Mouse (Mus musculus): ENCODE data around the gene Ftl1. TPM values are rescaled to one million over a fixed set of nuclear protein-coding genes. Genes with fewer than 3 reads are reported as not detected.

The Ftl1 gene
- polyA plus RNA-seq, 1 experiment from 2014 or later = 7,019 TPM

GRCm38 (mm10) chr7:45437521-45438276 is 22.0 kb downstream of the Ftl1 start, which contains the start of gene Ruvbl2:
Gene Ruvbl2 (minus strand): TSS chr7:45438096.
- H3K27me3 ChIP-seq = no peaks in the 10 kb centered on the region
- no peak within 1 kb of the TSS for H3K27ac ChIP-seq
- H3K4me2 ChIP-seq = peak within 1 kb of the TSS; percentile 13; the same call in 1 of the 2 replicates
- peak within 1 kb of the TSS; percentile 35; the same call in 1 of the 2 replicates for H3K9ac ChIP-seq
- H3K4me3 ChIP-seq = peak within 1 kb of the TSS; percentile 7; the same call in 1 of the 2 replicates
- peaks cover 30% of the 10 kb centered on the region for H3K36me3 ChIP-seq
- H3K4me1 ChIP-seq (replicated peaks) = peaks cover 44% of the 10 kb centered on the region
- WGBS = 25% methylated on average over 19 of the region's 19 CpGs
- no peak for ATAC-seq (ENCODE audit: low FRiP score)
- H3K9me3 ChIP-seq = no peaks in the 10 kb centered on the region

- Histone ChIP-seq H3K36me3 (peaks cover 24% of the 10 kb centered on the region), H3K27ac (no peak overlapping the region), H3K4me3 (no peak overlapping the region), H3K9ac (no peak overlapping the region), H3K9me3 (no peaks in the 10 kb centered on the region), H3K4me1 (replicated peaks) (peaks cover 50% of the 10 kb centered on the region), H3K4me2 (no peak overlapping the region), H3K27me3 (no peaks in the 10 kb centered on the region)
- ATAC-seq (ENCODE audit: low FRiP score) = no peak
- WGBS = 34% methylated on average over 6 of the region's 6 CpGs
Measured at GRCm38 (mm10) chr7:45437046-45437445, 22.6 kb downstream of the Ftl1 start.

DNA sequence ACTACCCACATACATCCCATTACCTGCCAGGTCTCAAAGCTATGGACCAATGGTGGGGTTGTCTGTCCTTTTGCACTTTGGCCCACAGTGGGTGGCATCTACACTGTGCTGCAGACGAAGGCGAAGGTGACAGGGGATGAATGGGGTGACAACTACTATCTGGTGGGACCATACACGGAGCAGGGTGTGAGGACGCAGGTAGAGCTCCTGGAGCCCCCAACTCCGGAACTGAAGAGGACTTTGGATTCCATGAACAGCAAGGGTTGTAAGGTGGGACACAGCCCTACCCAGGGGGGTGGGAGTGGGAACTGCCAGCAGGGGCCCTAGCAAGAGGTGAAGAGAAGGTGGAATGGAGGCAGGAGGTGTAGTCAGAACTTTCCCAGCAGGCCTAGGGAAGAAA is 23.2 kb downstream of the Ftl1 start:
- WGBS = 92% methylated on average over 5 of the region's 5 CpGs
- no peak overlapping the region for H3K27ac ChIP-seq
- no peak overlapping the region for H3K4me3 ChIP-seq
- peaks cover 26% of the 10 kb centered on the region for H3K36me3 ChIP-seq
- 0 out of 2 replicates have a peak overlapping the region, but pooled peaks have one; percentile 79 for H3K9ac ChIP-seq
- H3K4me1 ChIP-seq (replicated peaks) = peaks cover 54% of the 10 kb centered on the region
- ATAC-seq (ENCODE audit: low FRiP score) = no peak
- no peaks in the 10 kb centered on the region for H3K27me3 ChIP-seq
- H3K4me2 ChIP-seq = peak overlapping the region; percentile 69; the same call in 1 of the 2 replicates
- no peaks in the 10 kb centered on the region for H3K9me3 ChIP-seq

- Histone ChIP-seq H3K27ac (peak overlapping the region; percentile 56), H3K4me2 (peak overlapping the region; percentile 69), H3K9ac (peak overlapping the region; percentile 79), H3K9me3 (no peaks in the 10 kb centered on the region), H3K4me1 (replicated peaks) (peaks cover 56% of the 10 kb centered on the region), H3K36me3 (peaks cover 29% of the 10 kb centered on the region), H3K27me3 (no peaks in the 10 kb centered on the region), H3K4me3 (peak overlapping the region; percentile 75)
- WGBS = 3% methylated on average over 16 of the region's 16 CpGs
- peak; percentile 26 for ATAC-seq (ENCODE audit: low FRiP score)
Measured at GRCm38 (mm10) chr7:45435038-45435437, 24.6 kb downstream of the Ftl1 start.

- peaks cover 29% of the 10 kb centered on the region for H3K36me3 ChIP-seq
- H3K4me3 ChIP-seq = peak within 1 kb of the TSS; percentile 75
- peak within 1 kb of the TSS; percentile 89 for H3K9ac ChIP-seq
- H3K27ac ChIP-seq = peak within 1 kb of the TSS; percentile 90
- peak within 1 kb of the TSS; percentile 97 for H3K4me2 ChIP-seq
- under 1% methylated on average over 45 of the region's 45 CpGs for WGBS
- ATAC-seq (ENCODE audit: low FRiP score) = peak; percentile 97
- H3K4me1 ChIP-seq (replicated peaks) = peaks cover 56% of the 10 kb centered on the region
- no peaks in the 10 kb centered on the region for H3K9me3 ChIP-seq
- H3K27me3 ChIP-seq = no peaks in the 10 kb centered on the region
Measured at GRCm38 (mm10) chr7:45434203-45435015, 25.3 kb downstream of the Ftl1 start, which contains the start of gene Gys1. Gene Gys1 (plus strand): TSS chr7:45434844.

- peak overlapping the region; percentile 97 for H3K4me2 ChIP-seq
- peaks cover 56% of the 10 kb centered on the region for H3K4me1 ChIP-seq (replicated peaks)
- no peak for ATAC-seq (ENCODE audit: low FRiP score)
- peak overlapping the region; percentile 75 for H3K4me3 ChIP-seq
- H3K36me3 ChIP-seq = peaks cover 32% of the 10 kb centered on the region
- peak overlapping the region; percentile 89 for H3K9ac ChIP-seq
- H3K27ac ChIP-seq = peak overlapping the region; percentile 90
- H3K9me3 ChIP-seq = no peaks in the 10 kb centered on the region
- WGBS = under 1% methylated on average over 7 of the region's 7 CpGs
- H3K27me3 ChIP-seq = no peaks in the 10 kb centered on the region
Measured at GRCm38 (mm10) chr7:45433835-45434202, 25.9 kb downstream of the Ftl1 start.

- ATAC-seq (ENCODE audit: low FRiP score) = no peak
- no peak overlapping the region for H3K4me3 ChIP-seq
- peaks cover 98% of the 10 kb centered on the region for H3K36me3 ChIP-seq
- WGBS = 93% methylated on average over 8 of the region's 8 CpGs
- no peak overlapping the region for H3K27ac ChIP-seq
- H3K9ac ChIP-seq = no peak overlapping the region
- H3K9me3 ChIP-seq = no peaks in the 10 kb centered on the region
- H3K27me3 ChIP-seq = peaks cover 8% of the 10 kb centered on the region
- 0 out of 2 replicates have a peak, but pooled peaks cover 3% of the 10 kb centered on the region for H3K4me1 ChIP-seq (replicated peaks)
- no peak overlapping the region for H3K4me2 ChIP-seq
Measured at GRCm38 (mm10) chr7:45426556-45426955, 33.1 kb downstream of the Ftl1 start.

DNA sequence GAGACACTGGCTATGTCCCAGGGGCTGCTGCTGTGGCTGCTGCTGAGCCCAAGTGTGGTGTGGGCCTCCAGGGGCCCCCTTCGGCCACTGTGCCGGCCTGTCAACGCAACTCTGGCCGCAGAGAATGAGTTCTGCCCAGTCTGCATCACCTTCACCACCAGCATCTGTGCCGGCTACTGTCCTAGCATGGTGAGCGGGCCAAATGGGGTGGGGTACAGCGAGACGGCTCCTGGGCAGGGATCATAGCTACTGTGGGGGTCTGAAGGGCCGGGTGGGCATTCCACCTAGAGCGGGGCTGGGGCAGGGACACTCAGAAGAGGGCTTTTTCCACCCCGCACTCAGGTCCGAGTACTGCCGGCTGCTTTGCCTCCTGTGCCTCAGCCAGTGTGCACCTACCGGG is 38.5 kb downstream of the Ftl1 start:
- Histone ChIP-seq H3K36me3 (peaks cover 59% of the 10 kb centered on the region), H3K4me1 (replicated peaks) (peaks cover 3% of the 10 kb centered on the region; the same call in 1 of the 2 replicates), H3K9ac (no peak overlapping the region), H3K27me3 (peaks cover 62% of the 10 kb centered on the region), H3K4me3 (no peak overlapping the region), H3K27ac (no peak overlapping the region), H3K9me3 (no peaks in the 10 kb centered on the region), H3K4me2 (no peak overlapping the region)
- ATAC-seq (ENCODE audit: low FRiP score) = no peak
- 93% methylated on average over 14 of the region's 14 CpGs for WGBS

DNA sequence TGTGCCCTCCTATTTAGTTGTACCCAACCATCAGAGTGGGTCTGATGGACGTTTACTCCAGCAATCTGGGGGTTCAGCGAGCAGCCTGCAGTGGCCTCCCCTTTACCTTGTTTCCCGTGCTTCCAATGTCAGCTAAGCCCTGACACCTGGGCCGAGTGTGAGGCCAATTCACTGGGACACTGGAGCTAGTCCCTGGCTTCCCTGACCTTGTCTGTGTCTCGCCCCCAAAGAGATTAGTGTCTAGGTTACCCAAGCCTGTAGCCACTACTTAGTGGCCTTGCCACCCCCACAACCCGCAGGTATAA is 39.1 kb downstream of the Ftl1 start, which contains the start of gene Lhb:
TSS of gene Lhb (plus strand) at position 206 of the 305 bp plus-strand sequence.
- no peaks in the 10 kb centered on the region for H3K9me3 ChIP-seq
- ATAC-seq (ENCODE audit: low FRiP score) = no peak
- H3K36me3 ChIP-seq = peaks cover 54% of the 10 kb centered on the region
- no peak within 1 kb of the TSS for H3K4me2 ChIP-seq
- H3K4me3 ChIP-seq = no peak within 1 kb of the TSS
- H3K9ac ChIP-seq = no peak within 1 kb of the TSS
- 59% methylated on average over 6 of the region's 6 CpGs for WGBS
- H3K27ac ChIP-seq = no peak within 1 kb of the TSS
- peaks cover 5% of the 10 kb centered on the region for H3K4me1 ChIP-seq (replicated peaks)
- peaks cover 68% of the 10 kb centered on the region for H3K27me3 ChIP-seq

GRCm38 (mm10) chr7:45419859-45420614 is 39.6 kb downstream of the Ftl1 start:
- WGBS = 18% methylated on average over 27 of the region's 27 CpGs
- no peak overlapping the region for H3K27ac ChIP-seq
- H3K9me3 ChIP-seq = no peaks in the 10 kb centered on the region
- H3K36me3 ChIP-seq = peaks cover 48% of the 10 kb centered on the region
- no peak overlapping the region for H3K9ac ChIP-seq
- peaks cover 8% of the 10 kb centered on the region for H3K4me1 ChIP-seq (replicated peaks)
- no peak overlapping the region for H3K4me3 ChIP-seq
- peaks cover 74% of the 10 kb centered on the region for H3K27me3 ChIP-seq
- H3K4me2 ChIP-seq = no peak overlapping the region
- no peak for ATAC-seq (ENCODE audit: low FRiP score)

GRCm38 (mm10) chr7:45417962-45418492 is 41.7 kb downstream of the Ftl1 start:
- 10% methylated on average over 13 of the region's 13 CpGs for WGBS
- peaks cover 94% of the 10 kb centered on the region for H3K27me3 ChIP-seq
- peaks cover 21% of the 10 kb centered on the region for H3K4me1 ChIP-seq (replicated peaks)
- peaks cover 28% of the 10 kb centered on the region for H3K36me3 ChIP-seq
- no peak for ATAC-seq (ENCODE audit: low FRiP score)
- H3K9ac ChIP-seq = no peak overlapping the region
- H3K27ac ChIP-seq = no peak overlapping the region
- no peaks in the 10 kb centered on the region for H3K9me3 ChIP-seq
- H3K4me2 ChIP-seq = no peak overlapping the region
- no peak overlapping the region for H3K4me3 ChIP-seq

All from hindbrain, embryonic 13.5 days (tissue).